Mouse (Mus musculus) liver, embryonic 11.5 days (tissue): ENCODE measurements around the gene Rnps1. TPM values are rescaled to one million over a fixed set of nuclear protein-coding genes. Genes with fewer than 3 reads are reported as not detected.

Experiments used
- ATAC-seq: fragments of 200-750 bp; cut with Nextera tagmentation; replicated peaks from 2 replicates; pipeline ENCODE4 v1.8.0; 2017; ENCODE audit warnings: moderate number of reproducible peaks, mild to moderate bottlenecking, moderate TSS enrichment, moderate library complexity; ENCODE audit not compliant: low FRiP score
- DNase-seq: peaks from one replicate; pipeline ENCODE4 v3.0.0-alpha.2; 2017; ENCODE audit warnings: low spot score
- H3K27ac ChIP-seq: fragments of 300-500 bp; sonication (generic); 2 replicates; pipeline ENCODE4 v1.5.1; 2014; ENCODE audit warnings: mild to moderate bottlenecking, low read depth, low read length, control low read depth
- H3K27me3 ChIP-seq: fragments of 300-500 bp; sonication (generic); replicated peaks from 2 replicates; pipeline ENCODE4 v1.6.1; 2014; ENCODE audit warnings: low read length, mixed read lengths; ENCODE audit not compliant: control insufficient read depth, insufficient read depth
- H3K36me3 ChIP-seq: fragments of 300-500 bp; sonication (generic); 2 replicates; pipeline ENCODE4 v1.6.1; 2014; ENCODE audit warnings: mild to moderate bottlenecking, low read length, moderate library complexity, mixed read lengths; ENCODE audit not compliant: control insufficient read depth, insufficient read depth
- H3K4me1 ChIP-seq: fragments of 300-500 bp; sonication (generic); replicated peaks from 2 replicates; pipeline ENCODE4 v1.6.1; 2014; ENCODE audit warnings: low read length, mixed read lengths; ENCODE audit not compliant: control insufficient read depth, insufficient read depth
- H3K4me2 ChIP-seq: fragments of 300-500 bp; sonication (generic); 2 replicates; pipeline ENCODE4 v1.6.1; 2014; ENCODE audit warnings: mild to moderate bottlenecking, control low read depth, moderate library complexity
- H3K4me3 ChIP-seq: fragments of 300-500 bp; sonication (generic); 2 replicates; pipeline ENCODE4 v1.5.1; 2014; ENCODE audit warnings: low read depth, low read length, control low read depth
- H3K9ac ChIP-seq: fragments of 300-500 bp; sonication (generic); 2 replicates; pipeline ENCODE4 v1.6.1; 2014; ENCODE audit warnings: low read depth, low read length, control low read depth
- H3K9me3 ChIP-seq: fragments of 300-500 bp; sonication (generic); 2 replicates; pipeline ENCODE4 v1.6.1; 2016; ENCODE audit warnings: low read length, inconsistent platforms, mixed read lengths; ENCODE audit not compliant: control insufficient read depth
- WGBS: fragments of 180-500 bp; shearing (Covaris S2); extraction: QIAGEN DNeasy Blood & Tissue Kit; methylation state at CpG from one replicate; pipeline ENCODE4 v1.1.7; 2014; 5-methylcytosine and 5-hydroxymethylcytosine counted together
- polyA plus RNA-seq: library from polyadenylated mRNA; unstranded; fragments of >200 nt; fragmentation: Nextera tagmentation; extraction: Ambion mirVana; gene quantifications from 2 replicates; pipeline ENCODE4 v1.2.1, GENCODE M21; 2014

The Rnps1 gene
- polyA plus RNA-seq, 1 experiment from 2014 or later: 336 TPM

DNA sequence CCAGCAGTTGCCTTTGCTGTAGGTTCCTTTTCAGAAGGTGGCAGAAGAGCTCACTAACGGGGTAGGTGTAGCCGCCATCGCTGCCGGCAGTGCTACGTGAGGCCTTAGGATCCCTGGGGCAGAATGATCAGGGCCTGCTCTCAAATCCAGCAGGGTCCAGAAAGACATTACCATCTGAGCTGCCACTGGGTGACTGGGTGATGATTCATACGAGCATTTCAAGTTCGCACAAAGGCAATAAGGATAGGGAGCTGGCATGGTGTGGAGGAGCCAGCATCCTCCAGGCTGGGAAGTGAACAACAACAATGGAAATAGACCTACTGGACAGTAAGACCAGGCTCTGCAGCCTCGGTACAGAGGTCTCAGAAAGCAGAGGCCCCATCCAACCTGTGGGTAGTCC lies 26.0 kb downstream of the Rnps1 start:
- no peaks in the 10 kb centered on the region for H3K4me1 ChIP-seq
- H3K27ac ChIP-seq: no peak overlapping the region
- no peak overlapping the region for H3K4me2 ChIP-seq
- DNase-seq: no peak
- H3K9ac ChIP-seq: no peak overlapping the region
- no peaks in the 10 kb centered on the region for H3K27me3 ChIP-seq
- peaks cover 50% of the 10 kb centered on the region for H3K36me3 ChIP-seq
- ATAC-seq: no peak
- 89% methylated on average over 8 of the region's 8 CpGs for WGBS
- no peaks in the 10 kb centered on the region for H3K9me3 ChIP-seq
- no peak overlapping the region for H3K4me3 ChIP-seq

DNA sequence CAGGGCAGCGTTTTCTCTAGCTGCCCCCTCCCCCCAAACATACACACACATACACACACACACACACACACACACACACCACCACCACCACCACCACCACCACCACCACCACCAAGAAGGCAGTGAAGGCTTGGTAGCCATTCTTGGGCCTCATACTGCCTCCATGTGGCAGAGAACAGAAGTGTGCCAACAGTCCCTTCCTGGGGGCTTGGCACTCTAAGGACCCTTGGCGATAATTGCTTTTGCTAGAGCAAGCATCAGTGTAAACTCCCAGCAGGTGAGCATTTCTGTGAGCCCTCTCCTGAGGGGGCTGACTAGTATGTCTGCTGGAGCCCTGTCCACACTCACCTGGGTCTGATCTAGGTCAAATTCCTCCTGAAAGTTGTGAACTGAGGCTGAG lies 26.8 kb downstream of the Rnps1 start:
- no peak for ATAC-seq
- DNase-seq: no peak
- Histone ChIP-seq H3K4me3 (no peak overlapping the region), H3K27ac (no peak overlapping the region), H3K9ac (no peak overlapping the region), H3K9me3 (no peaks in the 10 kb centered on the region), H3K36me3 (peaks cover 55% of the 10 kb centered on the region), H3K4me2 (no peak overlapping the region), H3K4me1 (no peaks in the 10 kb centered on the region), H3K27me3 (no peaks in the 10 kb centered on the region)
- 58% methylated on average over 2 of the region's 2 CpGs for WGBS

DNA sequence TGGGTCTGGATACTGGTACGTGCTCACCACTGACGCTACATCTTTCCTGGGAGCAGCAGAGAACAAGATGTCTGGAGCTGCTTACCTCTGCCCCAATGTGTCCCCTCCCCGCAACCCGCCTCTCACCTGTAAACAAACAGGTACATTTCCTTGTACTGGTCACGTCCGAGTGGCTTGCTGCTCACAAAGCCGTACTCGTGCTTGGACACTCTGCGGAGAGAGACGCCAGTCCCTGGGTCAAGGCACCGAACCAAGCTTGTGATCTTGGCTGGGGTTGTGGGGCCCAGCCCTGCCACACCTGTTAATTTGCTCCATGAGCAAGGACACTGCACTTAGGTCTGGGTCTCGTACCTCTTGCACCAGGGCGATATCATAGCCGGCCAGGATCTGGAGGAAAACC lies 27.7 kb downstream of the Rnps1 start:
- Histone ChIP-seq H3K4me1 (no peaks in the 10 kb centered on the region), H3K4me3 (no peak overlapping the region), H3K27ac (no peak overlapping the region), H3K9ac (no peak overlapping the region), H3K4me2 (no peak overlapping the region), H3K9me3 (no peaks in the 10 kb centered on the region), H3K36me3 (peaks cover 59% of the 10 kb centered on the region), H3K27me3 (no peaks in the 10 kb centered on the region)
- 83% methylated on average over 14 of the region's 14 CpGs for WGBS
- ATAC-seq: no peak
- DNase-seq: no peak

DNA sequence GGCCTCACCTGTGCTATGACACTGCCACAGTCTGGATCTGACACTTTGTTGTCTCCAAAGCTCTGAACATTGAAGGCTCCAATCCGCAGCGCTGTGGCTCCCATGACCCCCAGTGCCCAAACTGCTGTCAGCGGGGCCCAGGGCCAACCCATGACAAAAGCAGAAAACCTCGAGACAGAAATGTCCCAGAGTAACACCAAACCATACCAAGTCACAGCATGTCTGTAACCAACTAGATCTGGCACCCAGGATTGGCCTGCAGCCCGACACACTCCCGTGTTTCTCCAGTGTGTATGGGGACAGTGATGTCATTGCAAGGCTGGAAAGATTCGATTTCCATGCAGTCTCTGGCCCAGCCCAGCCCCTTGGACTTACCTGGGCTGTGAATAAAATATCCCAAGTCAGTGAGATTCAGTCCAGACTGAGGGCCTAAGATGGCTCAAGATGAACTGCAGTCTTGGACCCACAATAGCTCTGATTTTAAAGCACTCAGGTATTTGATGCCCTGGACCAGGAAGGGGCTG lies 28.3 kb downstream of the Rnps1 start, which contains the start of gene Dnase1l2:
Dnase1l2 (minus strand) TSS at position 474 of the 524 bp plus-strand sequence.
- Histone ChIP-seq H3K9me3 (no peaks in the 10 kb centered on the region), H3K4me3 (no peak within 1 kb of the TSS), H3K27ac (no peak within 1 kb of the TSS), H3K4me2 (no peak within 1 kb of the TSS; the same call in 1 of the 2 replicates), H3K9ac (no peak within 1 kb of the TSS), H3K27me3 (no peaks in the 10 kb centered on the region), H3K36me3 (peaks cover 56% of the 10 kb centered on the region), H3K4me1 (no peaks in the 10 kb centered on the region)
- WGBS: 86% methylated on average over 7 of the region's 7 CpGs
- no peak for ATAC-seq
- no peak for DNase-seq

DNA sequence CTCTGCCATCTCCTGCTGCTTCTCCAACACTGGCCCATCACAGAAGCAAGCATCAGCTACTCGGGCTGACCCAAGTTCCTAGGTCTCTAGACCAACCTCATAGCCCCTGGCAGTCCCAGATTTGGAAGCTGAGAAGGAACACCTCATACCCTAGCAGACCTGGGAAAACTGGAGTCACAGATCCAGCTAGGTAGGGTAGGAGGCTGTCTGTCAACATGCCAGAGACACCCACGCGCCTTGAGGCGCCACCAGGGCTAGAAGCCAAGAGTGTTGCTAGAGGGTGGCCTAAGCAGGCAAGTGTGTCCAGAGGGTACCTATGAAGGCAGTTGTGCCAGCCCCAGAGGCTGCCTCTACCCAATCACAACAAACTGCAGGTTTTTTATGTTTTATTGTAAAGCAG lies 29.0 kb downstream of the Rnps1 start:
- Histone ChIP-seq H3K4me2 (no peak overlapping the region; the same call in 1 of the 2 replicates), H3K27ac (no peak overlapping the region), H3K4me1 (no peaks in the 10 kb centered on the region), H3K4me3 (no peak overlapping the region), H3K9me3 (no peaks in the 10 kb centered on the region), H3K36me3 (peaks cover 53% of the 10 kb centered on the region), H3K9ac (no peak overlapping the region), H3K27me3 (no peaks in the 10 kb centered on the region)
- 88% methylated on average over 4 of the region's 4 CpGs for WGBS
- ATAC-seq: no peak
- DNase-seq: no peak

DNA sequence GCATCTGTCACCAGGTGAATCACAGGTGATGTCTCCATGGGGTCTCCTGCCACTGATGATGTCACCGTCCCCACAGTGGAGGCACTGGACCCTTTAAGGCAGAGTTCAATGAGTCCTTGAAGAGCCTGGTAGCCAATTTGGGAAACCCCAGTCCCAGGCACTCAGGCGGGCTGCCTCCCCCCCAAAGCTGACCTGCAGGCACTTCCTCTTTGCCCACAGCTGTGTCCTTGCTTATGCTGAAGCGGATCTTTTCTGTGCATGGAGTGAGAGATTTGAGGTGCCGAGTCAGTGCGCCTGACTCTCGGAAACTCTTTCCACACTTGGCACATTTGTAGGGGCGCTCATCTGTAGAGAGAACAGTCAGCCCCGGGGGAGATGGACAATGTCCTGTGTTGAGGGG lies 32.2 kb downstream of the Rnps1 start:
- WGBS: 93% methylated on average over 8 of the region's 8 CpGs
- Histone ChIP-seq H3K27me3 (no peaks in the 10 kb centered on the region), H3K36me3 (peaks cover 59% of the 10 kb centered on the region), H3K4me2 (no peak overlapping the region), H3K4me1 (no peaks in the 10 kb centered on the region), H3K9me3 (no peaks in the 10 kb centered on the region), H3K4me3 (no peak overlapping the region), H3K27ac (no peak overlapping the region), H3K9ac (no peak overlapping the region)
- no peak for ATAC-seq
- DNase-seq: no peak

DNA sequence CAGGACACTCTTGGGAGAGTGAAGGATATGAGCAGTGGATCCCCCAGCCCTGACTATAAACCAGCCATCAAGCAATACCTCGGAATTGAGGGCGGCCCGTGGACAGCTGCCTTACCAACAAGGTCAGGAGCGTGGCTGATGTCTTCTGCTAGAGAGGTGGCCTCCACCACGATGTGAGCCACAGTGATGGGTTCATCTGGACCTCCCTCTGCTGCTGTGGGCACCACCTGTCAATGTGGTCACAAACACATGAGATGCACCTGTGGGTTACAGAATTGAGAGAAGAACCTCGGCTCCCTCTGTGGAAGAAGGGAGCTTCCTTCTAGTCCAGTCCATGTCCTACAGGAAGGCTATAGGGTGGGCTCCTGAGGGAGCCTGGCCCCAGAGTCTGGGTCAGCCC lies 35.1 kb downstream of the Rnps1 start:
- Histone ChIP-seq H3K36me3 (peaks cover 46% of the 10 kb centered on the region), H3K9ac (no peak overlapping the region), H3K4me1 (peaks cover 11% of the 10 kb centered on the region), H3K27me3 (no peaks in the 10 kb centered on the region), H3K27ac (no peak overlapping the region), H3K4me2 (no peak overlapping the region), H3K4me3 (no peak overlapping the region), H3K9me3 (no peaks in the 10 kb centered on the region)
- 86% methylated on average over 6 of the region's 6 CpGs for WGBS
- DNase-seq (no peak), ATAC-seq (no peak)

DNA sequence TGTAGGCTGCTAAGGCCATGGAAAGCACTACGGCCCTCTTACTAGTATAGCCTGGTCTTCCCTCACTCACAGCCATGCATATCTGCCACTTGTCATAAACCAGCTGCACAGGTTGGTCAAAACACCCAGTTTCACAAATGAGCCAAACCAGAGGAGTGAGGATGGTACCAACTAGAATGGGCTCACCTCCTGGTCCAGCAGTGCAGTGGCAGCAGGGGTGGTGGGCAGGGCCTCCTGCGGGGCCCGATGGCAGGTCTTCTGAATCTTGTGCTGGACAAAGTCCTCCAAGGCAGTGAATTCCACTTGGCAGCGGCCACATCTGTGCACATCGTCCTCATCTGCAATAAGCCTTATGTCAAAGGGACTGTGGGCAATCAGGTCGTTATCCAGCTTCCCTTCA lies 36.9 kb downstream of the Rnps1 start:
- no peak for DNase-seq
- Histone ChIP-seq H3K4me3 (no peak overlapping the region), H3K27me3 (no peaks in the 10 kb centered on the region), H3K4me2 (no peak overlapping the region), H3K9ac (no peak overlapping the region), H3K36me3 (peaks cover 30% of the 10 kb centered on the region), H3K9me3 (no peaks in the 10 kb centered on the region), H3K27ac (no peak overlapping the region), H3K4me1 (peaks cover 11% of the 10 kb centered on the region)
- 88% methylated on average over 6 of the region's 6 CpGs for WGBS
- ATAC-seq: no peak

DNA sequence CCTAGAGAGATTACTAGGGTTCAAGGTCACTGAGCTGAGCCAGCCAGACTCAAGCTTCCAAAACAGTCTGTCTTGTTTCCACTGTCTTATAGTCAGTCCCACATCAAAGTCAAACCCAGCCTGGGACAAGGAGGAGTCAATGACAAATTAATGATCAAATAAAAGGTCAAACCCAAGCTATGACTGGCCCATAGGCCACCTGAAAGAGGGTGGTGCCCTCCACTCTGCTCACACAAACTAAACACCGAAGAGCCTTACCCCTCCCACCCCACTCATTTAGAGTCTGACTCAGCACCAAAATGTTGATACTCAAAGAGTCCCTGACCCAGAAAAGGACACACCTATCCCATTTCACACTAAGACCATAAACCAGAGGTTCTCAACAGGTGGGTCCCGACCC lies 39.0 kb downstream of the Rnps1 start:
- no peaks in the 10 kb centered on the region for H3K27me3 ChIP-seq
- no peak overlapping the region for H3K4me3 ChIP-seq
- peaks cover 22% of the 10 kb centered on the region for H3K36me3 ChIP-seq
- no peak overlapping the region for H3K27ac ChIP-seq
- peaks cover 11% of the 10 kb centered on the region for H3K4me1 ChIP-seq
- no peak overlapping the region for H3K4me2 ChIP-seq
- DNase-seq (no peak), ATAC-seq (no peak)
- WGBS: 71% methylated on average over 2 of the region's 2 CpGs
- H3K9ac ChIP-seq: no peak overlapping the region
- H3K9me3 ChIP-seq: no peaks in the 10 kb centered on the region
